Mouse (Mus musculus) thymus, postnatal 10 days (tissue): Measurements from ENCODE around the gene Pkd1l1.

Source experiments
- DNase-seq, 2 experiments: peaks; one replicate each; pipeline ENCODE4 v3.0.0; 2021; ENCODE audit warnings: low spot score in 2 of 2

The Pkd1l1 gene

GRCm38 (mm10) chr11:8825413-8825812 lies 147.7 kb downstream of the Pkd1l1 start:
- no peak for DNase-seq

GRCm38 (mm10) chr11:8821403-8821802 lies 151.7 kb downstream of the Pkd1l1 start:
- no peak for DNase-seq

GRCm38 (mm10) chr11:8817376-8817775 lies 155.7 kb downstream of the Pkd1l1 start:
- no peak for DNase-seq

- no peak for DNase-seq
Observed at GRCm38 (mm10) chr11:8814097-8814790, 158.8 kb downstream of the Pkd1l1 start.

GRCm38 (mm10) chr11:8811506-8812100 lies 161.5 kb downstream of the Pkd1l1 start:
- no peak for DNase-seq

- no peak for DNase-seq
Observed at GRCm38 (mm10) chr11:8809644-8810043, 163.4 kb downstream of the Pkd1l1 start.

- no peak for DNase-seq
Observed at GRCm38 (mm10) chr11:8807009-8807408, 166.1 kb downstream of the Pkd1l1 start.

GRCm38 (mm10) chr11:8804178-8804577 lies 168.9 kb downstream of the Pkd1l1 start:
- no peak for DNase-seq

GRCm38 (mm10) chr11:8797486-8797885 lies 175.6 kb downstream of the Pkd1l1 start:
- no peak for DNase-seq

- no peak for DNase-seq
Observed at GRCm38 (mm10) chr11:8795031-8795430, 178.0 kb downstream of the Pkd1l1 start.

GRCm38 (mm10) chr11:8792146-8792545 lies 180.9 kb downstream of the Pkd1l1 start:
- peak; percentile 25 to 48 for DNase-seq

GRCm38 (mm10) chr11:8789186-8789585 lies 183.9 kb downstream of the Pkd1l1 start:
- DNase-seq: no peak

- no peak for DNase-seq
Observed at GRCm38 (mm10) chr11:8787604-8788003, 185.5 kb downstream of the Pkd1l1 start.

GRCm38 (mm10) chr11:8784413-8784812 lies 188.7 kb downstream of the Pkd1l1 start:
- no peak for DNase-seq

- DNase-seq: no peak
Observed at GRCm38 (mm10) chr11:8782141-8782465, 191.0 kb downstream of the Pkd1l1 start.

GRCm38 (mm10) chr11:8781308-8782140 lies 191.5 kb downstream of the Pkd1l1 start:
- DNase-seq: no peak

- DNase-seq: no peak
Observed at GRCm38 (mm10) chr11:8779427-8779826, 193.6 kb downstream of the Pkd1l1 start.
